Mouse (Mus musculus) forelimb bud, embryonic 11.5 days (tissue): ENCODE results near the gene Tmem222.

Experiments used
- DNase-seq: peaks from one replicate; pipeline ENCODE4 v3.0.0-alpha.2; 2012; ENCODE audit warnings: low read depth, low spot score

Tmem222 gene

GRCm38 (mm10) chr4:133252089-133252488, 25.5 kb downstream of the Tmem222 start:
- DNase-seq: no peak

GRCm38 (mm10) chr4:133251214-133251613, 26.4 kb downstream of the Tmem222 start:
- DNase-seq: no peak

GRCm38 (mm10) chr4:133250609-133251008, 27.0 kb downstream of the Tmem222 start:
- peak; percentile 72 for DNase-seq

- no peak for DNase-seq
Measured at GRCm38 (mm10) chr4:133247806-133248449, 29.7 kb downstream of the Tmem222 start.

GRCm38 (mm10) chr4:133247072-133247471, 30.5 kb downstream of the Tmem222 start:
- DNase-seq: no peak

GRCm38 (mm10) chr4:133244289-133244688, 33.3 kb downstream of the Tmem222 start:
- DNase-seq: no peak

GRCm38 (mm10) chr4:133243538-133243937, 34.1 kb downstream of the Tmem222 start:
- DNase-seq: no peak

- no peak for DNase-seq
Measured at GRCm38 (mm10) chr4:133242710-133243109, 34.9 kb downstream of the Tmem222 start.

- DNase-seq: no peak
Measured at GRCm38 (mm10) chr4:133241910-133242309, 35.7 kb downstream of the Tmem222 start.

- peak; percentile 81 for DNase-seq
Measured at GRCm38 (mm10) chr4:133240934-133241908, 36.4 kb downstream of the Tmem222 start.

GRCm38 (mm10) chr4:133240490-133240921, 37.1 kb downstream of the Tmem222 start, which contains the start of gene Map3k6:
Gene Map3k6 (plus strand): TSS chr4:133240818.
- no peak for DNase-seq

- DNase-seq: no peak
Measured at GRCm38 (mm10) chr4:133237911-133238310, 39.7 kb downstream of the Tmem222 start.

- no peak for DNase-seq
Measured at GRCm38 (mm10) chr4:133235415-133235814, 42.2 kb downstream of the Tmem222 start.

- no peak for DNase-seq
Measured at GRCm38 (mm10) chr4:133234771-133235170, 42.8 kb downstream of the Tmem222 start.

- no peak for DNase-seq
Measured at GRCm38 (mm10) chr4:133233285-133233976, 44.2 kb downstream of the Tmem222 start.

GRCm38 (mm10) chr4:133229582-133229981, 48.0 kb downstream of the Tmem222 start:
- DNase-seq: no peak

GRCm38 (mm10) chr4:133227636-133228035, 50.0 kb downstream of the Tmem222 start:
- no peak for DNase-seq

GRCm38 (mm10) chr4:133226073-133226472, 51.5 kb downstream of the Tmem222 start:
- no peak for DNase-seq

- no peak for DNase-seq
Measured at GRCm38 (mm10) chr4:133223875-133224274, 53.7 kb downstream of the Tmem222 start.

- no peak for DNase-seq
Measured at GRCm38 (mm10) chr4:133221701-133222100, 55.9 kb downstream of the Tmem222 start.

GRCm38 (mm10) chr4:133220656-133221055, 56.9 kb downstream of the Tmem222 start:
- no peak for DNase-seq

- no peak for DNase-seq
Measured at GRCm38 (mm10) chr4:133218745-133219144, 58.8 kb downstream of the Tmem222 start.
